Mouse (Mus musculus) layer of hippocampus, postnatal 25 days (tissue): ENCODE data around the gene Rsf1. TPM values are rescaled to one million over a fixed set of nuclear protein-coding genes. Genes with fewer than 3 reads are reported as not detected.

Experiments used
- DNase-seq, 2 experiments: peaks; one replicate each; pipeline ENCODE4 v3.0.0; 2022; ENCODE audit warnings: mixed read lengths in 2 of 2, low spot score in 1 of 2; ENCODE audit errors: extremely low spot score in 1 of 2
- total RNA-seq, 2 experiments: library from RNA; stranded (reverse); gene quantifications; 2 replicates each; pipeline ENCODE4 v1.2.3; 2021

Gene Rsf1
- 10 to 100 TPM; 38.9 to 48.7 TPM for total RNA-seq

DNA sequence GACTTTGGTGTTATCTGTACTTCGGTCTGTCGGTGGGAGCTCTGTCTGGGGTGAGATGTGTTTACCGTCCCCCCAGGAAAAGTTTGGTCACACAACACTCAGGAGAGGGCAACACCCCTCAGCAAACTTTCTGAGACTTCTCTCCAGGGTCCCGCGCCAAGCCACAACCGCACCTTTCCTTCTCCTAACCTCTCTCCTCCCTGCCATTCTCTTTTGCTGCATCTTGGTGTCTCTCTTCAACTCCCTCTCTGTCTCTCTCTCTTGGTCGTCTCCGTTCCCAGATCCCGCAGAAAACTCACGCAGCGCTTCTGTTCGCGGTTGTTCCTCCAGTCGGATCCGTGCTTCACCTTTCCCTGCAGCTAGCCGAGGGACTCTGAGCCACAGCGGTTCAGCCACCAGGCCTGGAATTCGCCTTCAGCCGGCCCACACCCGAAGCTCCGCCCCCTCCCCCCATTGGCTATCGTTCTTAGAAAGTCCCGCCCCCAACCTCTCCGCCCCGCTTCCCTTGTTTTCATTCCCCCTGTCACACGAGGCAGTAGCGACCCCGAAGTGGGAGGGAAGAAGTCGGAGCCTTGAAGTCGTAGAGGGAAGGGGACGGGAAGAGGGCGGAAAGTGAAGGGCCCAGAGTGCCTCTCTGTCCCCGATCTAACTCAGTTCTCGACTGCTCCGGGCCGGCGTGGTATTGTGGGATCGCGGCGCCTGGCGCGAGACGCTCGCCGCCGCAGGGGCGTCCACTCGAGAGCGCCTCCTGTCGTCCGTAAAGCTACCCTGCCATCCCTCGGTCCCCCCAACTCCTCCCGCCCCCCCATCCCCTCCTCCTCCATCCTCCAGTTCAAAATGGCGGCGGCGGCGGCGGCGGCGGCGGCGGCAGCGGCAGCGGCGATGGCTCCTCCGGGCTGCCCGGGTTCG, at the start of gene Rsf1, which contains the start of gene Aamdc:
Gene Rsf1 (plus strand): TSS at position 823 of the 909 bp plus-strand sequence.
Gene Aamdc (minus strand): TSS at position 431 of the 909 bp plus-strand sequence.
- peak; percentile 87 to 90 for DNase-seq

DNA sequence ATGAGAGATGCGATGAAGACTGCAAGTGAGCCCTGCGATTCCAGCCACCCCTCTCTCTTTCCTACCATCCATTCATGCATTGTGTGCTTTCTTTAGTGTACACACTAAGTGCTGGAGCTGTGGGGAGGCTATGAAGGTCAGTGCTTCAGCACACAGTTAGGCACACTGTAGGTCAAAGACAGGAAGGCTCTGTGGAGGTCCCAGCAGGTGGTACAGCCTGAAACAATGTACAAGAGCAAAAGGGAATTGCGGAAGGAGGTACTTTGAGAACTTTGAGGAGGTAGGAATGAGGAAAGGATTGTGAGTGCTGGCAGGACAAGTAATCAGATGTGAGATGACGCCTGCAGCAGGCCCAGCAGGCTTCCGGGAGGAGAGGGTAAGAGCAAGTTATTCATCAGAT, 44.2 kb upstream of the Rsf1 start:
- no peak for DNase-seq

DNA sequence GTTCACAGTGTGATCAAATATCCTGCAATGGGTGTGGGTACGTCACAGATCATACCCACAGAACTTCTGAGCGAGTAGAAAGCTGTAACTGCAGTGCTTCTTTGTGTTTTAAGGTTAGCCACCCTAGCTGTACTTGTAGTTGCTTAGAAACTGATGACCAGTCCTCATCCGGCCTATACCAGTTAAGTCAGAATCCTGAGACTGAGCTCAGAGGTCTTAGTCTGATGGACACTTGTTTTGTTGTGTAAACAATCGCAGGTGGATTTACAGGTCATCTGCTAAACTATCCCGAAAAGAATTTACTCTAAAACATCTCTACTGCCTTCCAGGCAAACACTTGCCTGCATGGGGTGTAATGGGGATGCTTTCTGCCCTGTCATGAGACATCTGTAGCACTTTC, 43.1 kb upstream of the Rsf1 start:
- DNase-seq = no peak

DNA sequence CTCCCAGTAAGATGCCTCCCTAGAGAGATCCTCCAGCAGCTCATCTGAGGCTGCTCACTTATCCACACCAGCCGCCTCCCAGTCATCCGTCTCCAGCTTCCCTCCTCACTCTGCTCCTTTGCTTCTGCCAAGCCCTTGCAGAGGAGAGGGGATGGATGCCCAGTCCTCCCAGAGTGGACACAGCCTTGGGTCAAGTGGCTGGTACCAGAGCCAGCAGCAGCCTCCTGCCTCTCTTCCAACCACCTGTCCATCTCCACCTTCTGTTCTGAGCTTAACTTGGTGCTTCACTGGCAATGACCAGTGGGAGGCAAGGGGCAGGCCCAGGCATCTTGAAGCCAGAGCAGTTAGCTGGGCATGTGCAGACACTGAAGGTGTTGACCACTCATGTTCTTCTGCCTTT, 33.2 kb upstream of the Rsf1 start:
- DNase-seq = no peak

DNA sequence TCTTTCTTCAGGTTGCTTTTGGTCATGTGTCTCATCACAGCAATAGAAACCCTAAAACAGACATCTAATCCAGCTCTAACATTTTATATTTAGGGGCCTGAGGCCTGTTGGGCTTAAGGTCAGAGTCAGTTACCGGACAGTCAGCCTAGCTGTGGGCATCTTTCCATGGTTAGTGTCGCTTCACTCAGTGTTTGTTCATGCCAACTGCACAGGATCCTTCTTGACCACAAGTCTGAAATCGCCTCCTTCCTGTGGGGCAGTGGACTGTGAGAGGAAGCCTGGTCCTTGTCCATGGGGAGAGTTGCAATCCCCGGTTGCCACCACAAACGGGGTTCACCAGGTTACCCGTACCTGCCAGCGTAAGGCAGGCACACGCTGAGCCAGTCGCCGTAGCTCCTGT, 30.4 kb upstream of the Rsf1 start:
- DNase-seq = no peak

DNA sequence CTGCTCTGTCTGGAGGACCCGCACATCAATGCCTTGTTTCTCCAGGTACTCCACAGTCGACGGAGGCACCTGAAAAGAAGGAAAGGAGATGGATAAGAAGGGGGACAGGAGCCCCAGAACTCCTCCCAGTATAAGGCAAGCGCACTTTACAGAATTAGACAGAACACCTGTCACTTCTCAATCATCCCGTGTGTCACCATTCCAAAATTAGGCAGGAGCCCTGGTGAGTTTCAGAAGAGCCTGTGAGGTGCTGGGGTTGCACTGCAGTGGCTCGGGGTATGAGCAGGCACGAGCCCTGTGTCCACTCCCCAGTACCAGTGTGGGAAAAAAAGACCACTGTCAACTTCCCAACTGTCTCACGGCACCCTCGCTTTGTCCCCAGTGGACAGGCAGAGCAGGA, 29.0 kb upstream of the Rsf1 start:
- DNase-seq = no peak

DNA sequence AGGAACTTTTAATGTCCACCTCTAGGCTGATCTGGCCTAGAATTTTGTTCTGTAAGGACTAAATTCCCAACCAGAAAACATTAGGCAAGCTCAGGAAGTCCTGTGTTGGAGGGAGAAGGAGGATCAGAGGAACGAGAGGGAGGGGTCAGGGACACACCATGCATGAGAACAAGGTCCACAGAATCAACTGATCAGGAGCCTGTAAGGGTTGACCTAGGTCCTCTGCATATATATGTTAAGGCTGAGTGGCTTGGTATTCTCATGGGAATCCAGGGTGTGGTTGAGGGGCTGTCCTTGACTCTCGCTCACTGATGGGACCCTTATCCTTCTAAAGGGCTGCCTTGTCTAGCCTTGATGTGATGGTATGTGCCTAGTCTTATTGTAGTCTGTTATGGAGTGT, 16.1 kb upstream of the Rsf1 start:
- no peak for DNase-seq

DNA sequence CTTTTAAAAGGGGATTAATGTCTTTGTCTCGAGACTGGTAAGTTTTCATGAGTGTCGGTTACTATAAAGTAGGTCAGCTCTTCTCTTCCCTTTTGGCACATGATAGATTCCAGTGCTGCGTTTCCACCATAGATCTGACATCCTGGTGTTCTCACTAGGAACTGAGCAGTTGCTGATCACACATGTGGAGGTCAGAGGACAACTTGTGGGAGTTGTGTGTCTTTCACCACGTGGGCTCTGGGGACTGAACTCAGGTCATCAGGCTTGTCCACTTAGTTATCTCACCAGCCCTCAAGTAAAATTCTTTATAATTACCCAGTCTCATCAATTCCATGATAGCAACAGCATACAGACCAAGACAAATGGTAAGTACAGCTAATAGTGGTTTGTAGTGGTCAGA, 10.3 kb upstream of the Rsf1 start:
- no peak for DNase-seq

DNA sequence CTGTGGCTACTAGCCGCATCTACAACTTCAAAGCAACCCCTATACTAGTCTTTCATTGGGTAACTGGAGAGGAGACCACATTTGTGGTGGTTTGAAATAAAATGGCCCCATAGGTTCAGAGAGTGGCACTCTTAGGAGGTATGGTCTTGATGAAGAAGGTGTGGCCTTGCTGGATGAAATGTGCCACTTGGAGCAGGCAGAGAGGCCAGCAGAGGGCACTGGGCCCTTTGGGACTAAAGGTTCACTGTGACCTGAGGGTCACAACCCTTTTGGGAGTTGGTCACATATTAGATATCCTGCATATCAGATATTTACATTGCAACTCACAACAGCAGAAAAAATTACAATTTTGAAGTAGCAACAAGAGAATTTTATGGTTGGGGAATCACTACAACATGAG, 9.3 kb upstream of the Rsf1 start:
- DNase-seq = no peak

DNA sequence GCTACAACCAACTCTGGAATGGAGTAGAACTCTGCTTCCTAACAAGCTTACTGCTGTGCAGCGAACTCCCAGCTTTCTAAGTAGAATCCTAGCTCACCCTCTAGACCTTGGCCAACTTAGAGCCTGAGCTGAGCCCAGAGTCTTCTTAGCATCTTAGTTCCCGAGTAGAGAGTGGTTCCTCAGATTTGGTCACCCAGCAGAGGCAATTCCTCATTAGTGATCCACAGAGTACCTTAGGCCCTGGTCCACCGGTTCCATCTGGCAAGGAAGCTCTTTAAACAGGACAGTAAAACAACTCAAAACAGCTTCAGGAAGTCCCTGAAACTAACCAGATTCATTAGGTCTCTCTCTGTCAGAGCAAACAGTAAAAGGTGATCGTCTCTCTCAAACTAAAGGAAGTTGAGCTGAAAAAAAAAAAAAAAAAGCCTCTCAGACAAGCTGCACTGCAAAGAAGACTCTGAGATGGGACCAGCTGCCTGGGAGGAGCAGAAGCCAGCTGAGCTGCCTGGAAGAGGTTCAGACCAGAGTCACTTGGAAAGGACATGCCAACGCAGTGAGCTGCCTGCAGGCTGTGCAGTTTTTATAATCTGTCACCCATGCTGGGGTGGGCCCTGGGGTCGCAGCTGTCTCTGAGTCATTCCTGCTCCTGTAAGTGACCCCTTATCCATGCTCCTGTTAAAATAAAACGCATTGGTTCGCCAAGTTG, 1.2 kb upstream of the Rsf1 start:
- DNase-seq = peak; percentile 22 to 43

DNA sequence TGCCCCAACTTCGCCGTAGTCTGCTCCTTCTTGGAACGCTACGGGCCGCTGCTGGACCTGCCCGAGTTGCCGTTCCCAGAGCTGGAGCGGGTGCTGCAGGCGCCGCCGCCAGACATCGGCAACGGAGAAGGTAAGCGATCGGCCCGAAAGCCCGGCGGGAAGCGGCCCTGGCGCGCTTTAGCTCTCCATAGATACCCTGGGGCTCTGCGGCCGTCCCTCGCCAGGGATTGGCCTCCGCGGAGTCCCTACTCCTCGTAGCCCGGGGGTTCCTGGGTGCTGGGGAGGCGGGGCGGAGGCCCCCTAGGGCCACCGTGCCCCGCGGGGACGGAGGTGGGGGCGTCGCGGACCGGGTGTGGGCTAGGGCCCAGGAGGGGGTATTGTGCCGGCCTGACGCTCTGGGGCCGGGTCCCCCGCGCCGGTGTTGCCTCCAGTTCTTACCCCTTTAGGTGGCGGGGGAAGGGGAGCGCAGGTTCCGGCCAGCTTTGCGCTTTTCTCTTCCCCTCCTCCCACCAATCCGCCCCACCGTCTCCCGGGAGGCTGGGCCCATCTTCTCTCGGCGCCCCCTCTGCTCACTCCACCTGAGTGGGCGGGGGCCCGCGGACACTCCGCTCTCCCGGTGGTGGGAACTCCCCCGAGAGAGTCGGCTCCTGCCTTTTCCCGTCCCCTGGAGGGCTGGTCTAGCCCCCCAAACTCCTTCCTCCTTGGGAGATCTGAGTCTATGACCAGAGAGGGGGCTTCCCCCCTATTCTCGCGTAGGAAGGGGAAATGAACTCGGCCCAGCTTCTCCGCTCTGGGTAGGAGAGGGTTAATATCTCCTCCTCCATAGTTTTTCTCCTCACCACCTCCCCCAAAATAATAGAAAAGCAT, 520 bp downstream of the Rsf1 start:
- DNase-seq = peak; percentile 28 to 58

DNA sequence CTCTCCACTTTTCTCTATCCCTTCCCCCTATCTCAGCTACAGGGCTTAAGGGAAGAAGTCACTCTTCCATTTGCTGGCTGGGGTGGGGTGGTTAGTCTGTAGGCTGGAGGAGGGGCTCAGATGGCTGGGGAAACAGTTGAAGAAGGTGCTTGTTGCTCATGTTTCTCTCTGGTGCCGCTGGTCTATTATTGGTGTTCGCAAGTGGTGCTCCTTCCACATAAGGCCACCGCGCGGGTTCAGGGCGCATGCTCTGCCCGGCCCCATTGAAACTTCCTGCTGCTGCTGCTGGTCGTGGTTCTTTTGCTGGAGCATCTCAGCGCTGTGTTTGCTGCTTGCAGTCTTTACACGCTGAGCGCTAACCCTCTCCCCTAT, 1.1 kb downstream of the Rsf1 start:
- DNase-seq = peak; percentile 54 to 67

DNA sequence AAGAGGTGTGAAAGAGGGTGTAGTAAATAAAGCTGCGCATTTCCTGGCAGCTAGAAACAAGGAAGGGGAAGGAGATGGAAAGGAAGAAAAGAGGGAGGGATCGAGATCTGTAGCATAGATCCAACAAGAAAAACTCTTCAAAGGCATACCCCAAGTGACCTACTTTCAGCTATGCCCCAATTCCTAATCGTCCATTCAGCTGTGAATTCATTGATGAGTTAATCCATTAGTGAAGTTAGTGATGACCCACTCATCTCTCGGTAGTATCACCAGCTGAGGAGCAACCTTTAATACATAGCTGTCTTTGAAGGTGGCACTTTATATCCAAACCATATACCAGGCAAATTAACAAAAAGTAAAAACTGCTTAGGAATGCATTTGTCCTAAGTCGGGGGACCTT, 8.8 kb downstream of the Rsf1 start:
- DNase-seq = no peak

DNA sequence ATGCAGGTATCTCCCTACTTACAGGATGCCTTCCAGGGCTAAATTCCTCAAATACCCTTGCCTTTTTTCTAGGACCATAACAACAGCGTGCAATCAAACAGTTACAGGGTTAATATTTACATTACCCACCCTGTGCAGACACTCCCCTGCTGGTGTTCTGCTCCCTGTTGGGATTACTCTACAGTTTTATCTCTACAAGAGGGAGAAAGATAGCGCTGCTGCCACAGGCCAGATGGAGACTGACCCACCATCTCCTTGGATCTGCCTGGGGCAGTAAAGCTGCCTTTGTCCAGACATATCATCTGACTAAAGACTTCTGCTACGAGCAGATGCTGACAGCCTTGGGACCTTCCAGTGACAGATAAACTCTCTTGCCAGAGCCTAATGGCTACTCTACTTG, 10.8 kb downstream of the Rsf1 start:
- no peak for DNase-seq

DNA sequence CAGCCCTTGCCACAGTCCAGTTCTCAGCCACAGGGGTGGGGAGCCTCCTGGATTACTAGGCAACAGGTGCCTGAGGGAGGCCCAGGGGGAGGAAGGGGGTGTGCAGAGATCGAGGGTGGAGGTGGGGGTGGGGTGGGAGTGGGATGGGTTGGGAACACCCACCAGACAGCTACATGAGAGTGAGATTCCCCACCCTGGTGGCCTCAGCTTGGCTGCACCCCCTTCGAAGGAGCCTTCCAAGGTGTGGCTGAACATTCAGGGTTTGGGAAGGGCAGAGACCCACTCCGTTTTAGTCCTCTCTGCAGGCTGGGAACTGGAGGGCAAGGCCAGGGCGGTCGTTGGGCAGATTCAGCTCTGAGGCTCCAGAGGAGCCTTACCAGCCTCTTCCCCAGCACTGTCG, 11.6 kb downstream of the Rsf1 start:
- no peak for DNase-seq

DNA sequence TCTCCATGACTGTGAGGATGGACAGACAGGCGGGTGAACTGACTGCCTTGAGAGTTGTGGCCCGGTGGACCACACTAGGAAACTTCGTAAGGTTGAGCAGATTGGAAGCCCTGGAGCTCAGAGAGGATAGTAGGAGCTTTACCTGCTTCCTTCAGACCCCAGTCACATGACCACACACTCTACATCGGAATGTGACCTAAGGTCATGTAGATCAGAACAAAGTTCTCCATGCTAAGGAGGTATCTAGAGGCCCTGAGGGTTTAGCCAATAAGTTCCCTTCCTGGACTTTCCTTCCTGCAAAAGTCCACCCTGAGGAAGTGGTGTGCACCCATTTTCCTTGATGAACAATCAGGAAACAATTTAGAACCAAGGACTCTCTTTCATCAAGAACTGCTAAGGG, 12.7 kb downstream of the Rsf1 start:
- DNase-seq = no peak

DNA sequence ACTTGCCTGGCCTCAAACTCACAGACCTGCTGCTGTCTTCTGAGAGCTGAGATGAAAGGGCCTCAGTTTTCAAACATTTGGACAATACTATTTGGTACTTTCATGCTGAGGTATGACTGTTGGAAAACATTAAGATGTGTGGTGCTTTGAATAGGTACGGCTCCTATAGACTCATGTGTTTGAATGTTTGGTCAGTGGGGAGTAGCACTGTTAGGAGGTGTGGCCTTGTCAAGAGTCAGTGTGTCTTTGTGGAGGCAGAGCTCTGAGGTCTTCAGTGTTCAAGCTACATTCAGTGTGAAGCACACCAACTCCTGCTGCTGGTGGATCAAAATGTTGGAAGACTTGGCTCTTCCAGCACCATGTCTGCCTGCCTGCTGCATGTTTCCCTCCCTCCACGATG, 13.8 kb downstream of the Rsf1 start:
- DNase-seq = no peak

DNA sequence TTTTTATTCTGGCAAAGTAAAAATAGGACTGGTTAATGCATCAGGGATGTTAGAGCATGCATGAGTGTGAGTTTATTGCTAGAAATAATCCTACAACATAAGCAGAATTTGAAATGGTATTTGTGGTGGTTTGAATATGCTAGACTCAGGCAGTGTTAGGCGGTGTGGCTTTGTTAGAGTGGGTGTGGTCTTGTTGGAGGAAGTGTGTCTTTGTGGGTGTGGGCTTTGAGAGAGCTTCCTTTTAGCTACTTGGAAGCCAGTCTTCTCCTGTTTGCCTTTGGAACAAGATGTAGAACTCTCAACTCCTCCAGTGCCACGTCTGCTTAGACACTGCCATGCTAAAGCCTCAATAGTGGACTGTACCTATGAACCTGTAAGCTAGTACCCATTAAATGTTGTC, 18.9 kb downstream of the Rsf1 start:
- DNase-seq = no peak

DNA sequence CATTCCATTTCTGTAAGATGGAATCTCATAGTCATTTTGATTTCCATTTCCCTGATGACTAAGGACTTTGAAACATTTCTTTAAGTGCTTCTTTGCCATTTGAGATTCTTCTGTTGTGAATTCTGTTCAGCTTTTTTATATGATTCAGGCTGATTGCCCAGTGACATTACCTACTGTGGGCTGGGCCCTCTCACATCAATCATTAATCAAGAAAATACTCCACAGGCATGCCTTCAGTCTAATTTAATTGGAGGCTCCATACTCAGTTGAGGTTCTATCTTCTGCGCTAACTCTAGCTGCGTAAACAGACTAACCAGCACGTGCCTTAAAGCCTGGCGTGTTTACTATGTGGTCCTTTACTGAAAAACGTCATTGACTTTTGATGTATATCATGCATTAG, 41.7 kb downstream of the Rsf1 start:
- DNase-seq = no peak

DNA sequence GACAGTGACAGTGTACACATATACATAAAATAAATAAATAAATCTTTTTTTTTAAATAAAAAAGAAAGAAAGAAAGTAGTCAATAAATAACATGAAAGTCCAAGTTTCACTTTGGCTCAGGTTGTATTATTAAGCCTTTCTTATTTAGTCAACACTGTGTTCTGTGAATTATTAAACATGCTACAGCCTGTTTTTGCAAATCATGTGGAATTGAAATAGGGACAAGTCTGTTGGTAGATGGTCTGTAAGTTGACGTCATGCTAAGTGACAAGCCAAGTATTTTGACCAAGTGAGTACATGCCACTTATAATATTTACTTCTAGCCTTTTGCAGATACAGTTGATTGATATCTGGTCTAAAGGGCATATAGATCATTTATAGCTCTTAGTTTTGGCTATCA, 43.0 kb downstream of the Rsf1 start:
- no peak for DNase-seq

DNA sequence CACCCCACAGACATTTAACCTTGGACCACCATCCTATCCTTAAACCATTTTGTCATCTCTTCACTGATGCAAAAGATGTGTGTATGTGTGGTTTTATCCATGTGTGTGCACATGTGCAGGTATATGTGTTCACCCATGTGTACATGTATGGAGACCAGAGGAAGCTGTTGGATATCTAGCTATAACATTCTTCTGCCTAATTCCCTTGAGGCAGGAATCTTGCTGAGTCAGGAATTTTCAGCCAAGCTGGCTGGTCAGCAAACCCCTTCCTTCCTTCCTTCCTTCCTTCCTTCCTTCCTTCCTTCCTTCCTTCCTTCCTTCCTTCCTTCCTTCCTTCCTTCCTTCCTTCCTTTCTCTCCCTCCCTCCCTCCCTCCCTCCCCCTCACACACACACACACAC, 43.7 kb downstream of the Rsf1 start:
- DNase-seq = no peak
